Mouse (Mus musculus): ENCODE measurements around the gene Ssr4.

Gene Ssr4

GRCm38 (mm10) chrX:73815072-73815471 lies 28.2 kb downstream of the Ssr4 start:
- no peak for DNase-seq

GRCm38 (mm10) chrX:73816596-73817314 lies 29.9 kb downstream of the Ssr4 start:
- no peak for DNase-seq

- no peak for DNase-seq
Measured at GRCm38 (mm10) chrX:73823747-73824146, 36.9 kb downstream of the Ssr4 start.

- DNase-seq = peak; percentile 7
Measured at GRCm38 (mm10) chrX:73824185-73825151, 37.6 kb downstream of the Ssr4 start, which contains the start of gene Pdzd4. Gene Pdzd4 (minus strand): TSS chrX:73824969.

GRCm38 (mm10) chrX:73835731-73836130 lies 48.9 kb downstream of the Ssr4 start:
- DNase-seq = no peak

GRCm38 (mm10) chrX:73836691-73837090 lies 49.9 kb downstream of the Ssr4 start:
- no peak for DNase-seq

Data from kidney, adult 11 months (tissue).